Mouse (Mus musculus) neural tube, embryonic 11.5 days (tissue): Measurements from ENCODE around the gene Ddhd1. TPM values are rescaled to one million over a fixed set of nuclear protein-coding genes. Genes with fewer than 3 reads are reported as not detected.

Source experiments
- ATAC-seq: fragments of 200-750 bp; cut with Nextera tagmentation; 2 replicates; pipeline ENCODE4 v1.8.0; 2017; ENCODE audit warnings: moderate number of reproducible peaks, mild to moderate bottlenecking, moderate TSS enrichment, moderate library complexity; ENCODE audit not compliant: insufficient read depth, low FRiP score, low TSS enrichment
- DNase-seq: peaks from one replicate; pipeline ENCODE4 v3.0.0-alpha.2; 2015; ENCODE audit warnings: low spot score
- H3K27ac ChIP-seq: fragments of 300-500 bp; sonication (generic); 2 replicates; pipeline ENCODE4 v1.5.1; 2014; ENCODE audit warnings: low read depth, mild to moderate bottlenecking, low read length
- H3K27me3 ChIP-seq: fragments of 300-500 bp; sonication (generic); 2 replicates; pipeline ENCODE4 v1.6.1; 2014; ENCODE audit warnings: mild to moderate bottlenecking, low read length, mixed read lengths; ENCODE audit not compliant: control insufficient read depth, insufficient read depth
- H3K36me3 ChIP-seq: fragments of 300-500 bp; sonication (generic); 2 replicates; pipeline ENCODE4 v1.6.1; 2014; ENCODE audit warnings: mild to moderate bottlenecking, low read length, moderate library complexity, mixed read lengths; ENCODE audit not compliant: control insufficient read depth, insufficient read depth
- H3K4me1 ChIP-seq: fragments of 300-500 bp; sonication (generic); 2 replicates; pipeline ENCODE4 v1.6.1; 2014; ENCODE audit warnings: low read length, mixed read lengths; ENCODE audit not compliant: control insufficient read depth, insufficient read depth
- H3K4me2 ChIP-seq: fragments of 300-500 bp; sonication (generic); 2 replicates; pipeline ENCODE4 v1.6.1; 2014; ENCODE audit warnings: low read depth, mild to moderate bottlenecking, moderate library complexity
- H3K4me3 ChIP-seq: fragments of 300-500 bp; sonication (generic); 2 replicates; pipeline ENCODE4 v1.5.1; 2014; ENCODE audit warnings: low read depth, low read length
- H3K9ac ChIP-seq: fragments of 300-500 bp; sonication (generic); 2 replicates; pipeline ENCODE4 v1.6.1; 2014; ENCODE audit warnings: mild to moderate bottlenecking, low read length
- H3K9me3 ChIP-seq: fragments of 300-500 bp; sonication (generic); 2 replicates; pipeline ENCODE4 v1.6.1; 2016; ENCODE audit warnings: low read length; ENCODE audit not compliant: control insufficient read depth
- WGBS: fragments of 180-500 bp; shearing (Covaris S2); extraction: QIAGEN DNeasy Blood & Tissue Kit; methylation state at CpG from one replicate; pipeline ENCODE4 v1.1.7; 2014; 5-methylcytosine and 5-hydroxymethylcytosine counted together
- polyA plus RNA-seq: library from polyadenylated mRNA; unstranded; fragments of >200 nt; fragmentation: Nextera tagmentation; extraction: Ambion mirVana; gene quantifications from 2 replicates; pipeline ENCODE4 v1.2.1, GENCODE M21; 2014

Ddhd1 gene
- polyA plus RNA-seq, result 13.9 and 17.0 TPM in 2 replicates

- Histone ChIP-seq H3K4me2 (peak within 1 kb of the TSS; percentile 70), H3K4me1 (peaks cover 7% of the 10 kb centered on the region; the same call in 1 of the 2 replicates), H3K27me3 (no peaks in the 10 kb centered on the region), H3K9me3 (no peaks in the 10 kb centered on the region), H3K9ac (peak within 1 kb of the TSS; percentile 90), H3K36me3 (no peaks in the 10 kb centered on the region), H3K27ac (peak within 1 kb of the TSS; percentile 95), H3K4me3 (peak within 1 kb of the TSS; percentile 84)
- under 1% methylated on average over 71 of the region's 123 CpGs for WGBS
- DNase-seq (peak; percentile 96), ATAC-seq (peak; percentile 95)
Observed at GRCm38 (mm10) chr14:45657641-45658611, at the start of gene Ddhd1. Gene Ddhd1 (minus strand): TSS chr14:45658143.

- H3K4me1 ChIP-seq, result no peaks in the 10 kb centered on the region
- 0 out of 2 replicates have a peak, but pooled peaks cover 3% of the 10 kb centered on the region for H3K9me3 ChIP-seq
- H3K9ac ChIP-seq, result no peak overlapping the region
- H3K27ac ChIP-seq, result no peak overlapping the region
- no peaks in the 10 kb centered on the region for H3K27me3 ChIP-seq
- DNase-seq (no peak), ATAC-seq (no peak)
- WGBS, result 64% methylated on average over 3 of the region's 3 CpGs
- H3K36me3 ChIP-seq, result no peaks in the 10 kb centered on the region
- no peak overlapping the region for H3K4me2 ChIP-seq
- H3K4me3 ChIP-seq, result no peak overlapping the region
Observed at GRCm38 (mm10) chr14:45707176-45707910, 49.4 kb upstream of the Ddhd1 start.

DNA sequence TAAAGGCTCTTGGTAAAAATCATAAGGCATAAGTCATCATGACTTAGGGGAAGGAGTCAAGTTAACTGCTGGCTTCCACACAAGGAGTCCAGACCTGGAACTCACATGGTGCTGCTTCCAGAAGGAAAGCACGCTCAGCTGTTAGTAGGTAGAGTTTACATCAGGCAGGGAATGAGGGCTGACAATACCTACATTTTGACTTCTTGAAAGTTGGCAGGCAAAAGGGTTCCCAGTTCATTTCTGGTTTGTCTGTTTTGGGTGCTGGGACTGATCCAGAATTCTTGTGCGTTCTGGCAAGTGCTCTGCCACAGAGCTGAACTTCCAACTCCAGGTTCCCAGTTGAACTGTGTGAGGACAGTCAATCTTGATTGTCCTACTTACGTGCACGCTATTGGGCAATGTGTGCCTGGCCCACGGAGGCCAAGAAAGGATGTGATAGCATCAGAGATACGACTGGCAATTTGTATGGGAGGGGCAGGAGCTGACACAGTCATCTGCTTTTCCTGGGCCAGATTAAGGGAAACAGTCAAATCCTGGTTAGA, 42.2 kb upstream of the Ddhd1 start:
- ATAC-seq, result no peak

DNA sequence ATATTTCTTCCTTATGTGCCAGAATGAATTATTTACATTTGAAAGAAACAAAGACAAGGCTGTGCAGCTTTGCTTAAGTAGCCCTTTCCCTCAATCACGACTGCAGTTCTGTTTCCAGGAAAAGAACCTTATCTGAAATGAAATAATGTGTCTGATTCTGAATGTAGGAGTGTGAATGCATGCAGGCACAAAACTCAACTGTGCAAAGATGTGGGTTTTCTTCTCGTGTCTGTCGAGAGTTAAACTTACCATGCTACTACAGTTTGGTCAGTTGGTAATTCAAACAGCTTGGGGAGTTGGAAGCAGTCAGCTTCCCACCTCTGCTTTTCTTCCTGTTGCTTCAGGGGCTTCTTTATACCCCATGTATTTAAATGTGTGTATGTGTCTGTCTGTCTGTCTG, 40.9 kb upstream of the Ddhd1 start:
- no peak for ATAC-seq
- Histone ChIP-seq H3K9me3 (no peaks in the 10 kb centered on the region), H3K4me3 (no peak overlapping the region), H3K4me2 (no peak overlapping the region), H3K36me3 (no peaks in the 10 kb centered on the region), H3K4me1 (no peaks in the 10 kb centered on the region), H3K27ac (no peak overlapping the region), H3K27me3 (no peaks in the 10 kb centered on the region), H3K9ac (no peak overlapping the region)
- no peak for DNase-seq
- WGBS, result 71% methylated on average over 3 of the region's 3 CpGs

More for the DNA sequence above, 42.2 kb upstream of the Ddhd1 start:
- no peak overlapping the region for H3K9ac ChIP-seq
- no peak overlapping the region for H3K4me3 ChIP-seq
- no peak overlapping the region for H3K27ac ChIP-seq
- no peaks in the 10 kb centered on the region for H3K36me3 ChIP-seq
- H3K4me1 ChIP-seq, result no peaks in the 10 kb centered on the region
- DNase-seq, result no peak
- 85% methylated on average over 6 of the region's 6 CpGs for WGBS
- H3K9me3 ChIP-seq, result 0 out of 2 replicates have a peak, but pooled peaks cover 3% of the 10 kb centered on the region
- H3K4me2 ChIP-seq, result no peak overlapping the region
- no peaks in the 10 kb centered on the region for H3K27me3 ChIP-seq

DNA sequence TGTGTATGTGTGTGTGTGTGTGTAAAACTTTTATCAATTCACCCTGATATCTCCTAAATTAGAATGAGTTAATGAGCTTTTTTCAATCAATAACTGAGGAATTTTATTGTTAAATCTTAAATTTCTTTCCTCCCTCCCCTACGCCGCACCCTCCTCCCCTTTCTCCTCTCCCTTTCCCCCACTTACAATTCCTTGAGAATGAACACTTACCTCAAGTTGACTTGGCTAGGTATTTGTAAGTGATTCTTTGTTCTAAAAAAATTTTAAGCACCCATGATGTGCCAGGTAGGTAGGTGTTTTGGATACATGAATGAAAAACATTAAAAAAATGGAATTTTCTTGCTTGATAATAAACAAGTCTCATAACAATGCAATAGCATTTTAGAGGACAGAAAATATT, 38.2 kb upstream of the Ddhd1 start:
- ATAC-seq, result no peak
- whole genome bisulfite sequencing, result 100% methylated on average over 2 of the region's 2 CpGs
- no peak overlapping the region for H3K4me3 ChIP-seq

GRCm38 (mm10) chr14:45693891-45694290, 35.9 kb upstream of the Ddhd1 start:
- no peak for DNase-seq
- Histone ChIP-seq H3K9ac (no peak overlapping the region), H3K4me1 (peaks cover 3% of the 10 kb centered on the region; the same call in 1 of the 2 replicates), H3K27ac (no peak overlapping the region), H3K27me3 (no peaks in the 10 kb centered on the region), H3K9me3 (no peaks in the 10 kb centered on the region), H3K4me2 (no peak overlapping the region), H3K4me3 (no peak overlapping the region), H3K36me3 (no peaks in the 10 kb centered on the region)
- WGBS, result 95% methylated on average over 2 of the region's 2 CpGs
- no peak for ATAC-seq

More for the DNA sequence above, 38.2 kb upstream of the Ddhd1 start:
- Histone ChIP-seq H3K9me3 (no peaks in the 10 kb centered on the region), H3K27ac (no peak overlapping the region), H3K27me3 (no peaks in the 10 kb centered on the region), H3K4me1 (no peaks in the 10 kb centered on the region), H3K9ac (no peak overlapping the region), H3K36me3 (no peaks in the 10 kb centered on the region), H3K4me2 (no peak overlapping the region)
- no peak for DNase-seq

GRCm38 (mm10) chr14:45690520-45691246, 32.7 kb upstream of the Ddhd1 start:
- WGBS, result 1% methylated on average over 16 of the region's 16 CpGs
- peak overlapping the region; percentile 54 for H3K9ac ChIP-seq
- peak overlapping the region; percentile 48 for H3K4me2 ChIP-seq
- peaks cover 3% of the 10 kb centered on the region; the same call in 1 of the 2 replicates for H3K4me1 ChIP-seq
- H3K9me3 ChIP-seq, result no peaks in the 10 kb centered on the region
- ATAC-seq, result peak; percentile 92
- no peaks in the 10 kb centered on the region for H3K36me3 ChIP-seq
- H3K27me3 ChIP-seq, result no peaks in the 10 kb centered on the region
- DNase-seq, result peak; percentile 73
- H3K4me3 ChIP-seq, result peak overlapping the region; percentile 33
- no peak overlapping the region for H3K27ac ChIP-seq

DNA sequence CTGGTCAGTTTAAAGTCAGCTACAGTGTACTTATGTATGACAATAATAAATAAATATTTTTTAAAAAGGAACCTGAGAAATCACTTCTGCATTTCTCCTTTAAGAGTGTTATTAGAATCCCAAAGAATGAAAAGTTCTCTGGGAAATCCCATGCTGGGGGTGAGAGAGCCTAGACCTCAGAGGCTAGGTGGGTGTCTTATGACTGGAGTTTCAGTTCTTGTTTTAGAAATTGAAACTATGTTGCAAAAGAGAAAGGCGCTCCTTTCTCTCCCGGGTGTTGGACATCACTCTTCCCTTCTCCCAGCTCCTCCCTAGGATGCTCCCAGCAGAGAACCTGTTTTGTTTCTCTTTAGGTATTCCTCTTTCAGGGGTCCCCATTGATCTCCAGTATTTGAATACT, 27.4 kb upstream of the Ddhd1 start:
- H3K9ac ChIP-seq, result no peak overlapping the region
- H3K27me3 ChIP-seq, result no peaks in the 10 kb centered on the region
- H3K4me2 ChIP-seq, result no peak overlapping the region
- no peak for DNase-seq
- no peak overlapping the region for H3K4me3 ChIP-seq
- ATAC-seq, result no peak
- 73% methylated on average over 2 of the region's 2 CpGs for WGBS
- no peak overlapping the region for H3K27ac ChIP-seq
- no peaks in the 10 kb centered on the region for H3K36me3 ChIP-seq
- H3K9me3 ChIP-seq, result no peaks in the 10 kb centered on the region
- no peaks in the 10 kb centered on the region for H3K4me1 ChIP-seq
